Mouse (Mus musculus): ENCODE data around the gene Mllt11. TPM values are rescaled to one million over a fixed set of nuclear protein-coding genes. Genes with fewer than 3 reads are reported as not detected.

The Mllt11 gene
- polyA plus RNA-seq, 1 experiment from 2014 or later = 14.2 TPM

DNA sequence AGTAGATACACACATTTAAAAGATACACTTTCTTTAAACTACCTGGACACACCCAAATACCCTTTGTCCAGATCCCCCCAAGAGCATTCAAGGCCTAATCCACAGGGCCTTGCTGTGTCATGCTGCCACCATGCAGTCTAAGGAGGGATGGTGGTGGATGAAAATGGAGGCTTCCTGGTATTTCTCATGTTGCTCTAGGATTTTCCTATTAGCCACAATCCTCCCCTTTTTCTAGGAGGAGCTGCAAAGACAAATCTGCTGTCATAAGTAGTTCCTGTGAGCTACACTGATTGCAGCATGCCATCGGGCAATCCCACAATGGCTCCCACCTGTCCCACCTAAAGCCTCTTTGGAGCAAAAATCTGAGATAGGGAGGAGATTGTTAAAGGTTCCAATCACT is 4.8 kb downstream of the Mllt11 start:
- Histone ChIP-seq H3K9me3 (ENCODE audit: control insufficient read depth, low read length) (no peaks in the 10 kb centered on the region), H3K4me2 (ENCODE audit: low read length) (peak overlapping the region; percentile 77), H3K27ac (replicated peaks in 1 of 2; ENCODE audit: control insufficient read depth in 1 of 2, insufficient read depth in 1 of 2, low read depth in 2 of 2, low read length in 2 of 2) (no peak overlapping the region; a peak in 1 of 4 replicates), H3K4me3 (ENCODE audit: control insufficient read depth in 1 of 2, insufficient read depth in 1 of 2, low read depth in 1 of 2, low read length in 2 of 2) (peak overlapping the region; percentile 20 to 95; a peak in 3 of 4 replicates), H3K36me3 (ENCODE audit: control insufficient read depth, insufficient read depth, low read length) (peaks cover 28% of the 10 kb centered on the region), H3K9ac (ENCODE audit: low read length) (peak overlapping the region; percentile 97), H3K27me3 (ENCODE audit: control insufficient read depth, insufficient read depth, low read length) (no peaks in the 10 kb centered on the region), H3K4me1 (ENCODE audit: control insufficient read depth in 2 of 2, insufficient read depth in 2 of 2, low read length in 2 of 2) (peaks cover 18 to 44% of the 10 kb centered on the region in 2 experiments)
- ATAC-seq (ENCODE audit: insufficient number of reproducible peaks, insufficient read depth, low FRiP score, low read depth) = no peak
- 35% methylated on average over 1 of the region's 1 CpGs for WGBS

DNA sequence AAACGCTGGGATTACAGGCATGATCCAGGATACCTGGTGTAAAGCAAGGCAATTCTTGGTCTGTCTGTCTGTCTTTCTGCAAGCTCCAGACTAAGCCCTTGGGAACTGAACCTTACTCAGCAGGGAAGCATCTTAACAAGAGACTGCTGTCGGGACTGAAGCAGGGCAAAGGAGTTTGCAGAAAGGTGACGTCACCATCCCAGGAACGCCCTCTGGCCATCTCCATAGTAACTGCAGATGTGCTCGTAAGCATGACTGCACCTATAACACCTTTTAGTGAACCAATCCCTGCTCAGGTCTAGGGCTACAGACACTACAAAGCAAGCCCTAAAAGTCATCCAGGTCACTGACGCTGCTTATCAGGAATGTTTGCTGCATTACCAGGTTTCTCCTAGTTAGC is 7.7 kb downstream of the Mllt11 start:
- H3K27ac ChIP-seq (replicated peaks in 1 of 2; ENCODE audit: control insufficient read depth in 1 of 2, insufficient read depth in 1 of 2, low read depth in 2 of 2, low read length in 2 of 2) = no peak overlapping the region
- no peak overlapping the region for H3K4me2 ChIP-seq (ENCODE audit: low read length)
- no peak overlapping the region for H3K4me3 ChIP-seq (ENCODE audit: control insufficient read depth in 1 of 2, insufficient read depth in 1 of 2, low read depth in 1 of 2, low read length in 2 of 2)
- ATAC-seq (ENCODE audit: insufficient number of reproducible peaks, insufficient read depth, low FRiP score, low read depth) = no peak
- peak overlapping the region; percentile 28; the same call in 1 of the 2 replicates for H3K9ac ChIP-seq (ENCODE audit: low read length)
- H3K36me3 ChIP-seq (ENCODE audit: control insufficient read depth, insufficient read depth, low read length) = peaks cover 42% of the 10 kb centered on the region
- WGBS = 30% methylated on average over 6 of the region's 6 CpGs
- peaks cover 3 to 18% of the 10 kb centered on the region in 2 experiments for H3K4me1 ChIP-seq (ENCODE audit: control insufficient read depth in 2 of 2, insufficient read depth in 2 of 2, low read length in 2 of 2)
- no peaks in the 10 kb centered on the region for H3K9me3 ChIP-seq (ENCODE audit: control insufficient read depth, low read length)
- no peaks in the 10 kb centered on the region for H3K27me3 ChIP-seq (ENCODE audit: control insufficient read depth, insufficient read depth, low read length)

DNA sequence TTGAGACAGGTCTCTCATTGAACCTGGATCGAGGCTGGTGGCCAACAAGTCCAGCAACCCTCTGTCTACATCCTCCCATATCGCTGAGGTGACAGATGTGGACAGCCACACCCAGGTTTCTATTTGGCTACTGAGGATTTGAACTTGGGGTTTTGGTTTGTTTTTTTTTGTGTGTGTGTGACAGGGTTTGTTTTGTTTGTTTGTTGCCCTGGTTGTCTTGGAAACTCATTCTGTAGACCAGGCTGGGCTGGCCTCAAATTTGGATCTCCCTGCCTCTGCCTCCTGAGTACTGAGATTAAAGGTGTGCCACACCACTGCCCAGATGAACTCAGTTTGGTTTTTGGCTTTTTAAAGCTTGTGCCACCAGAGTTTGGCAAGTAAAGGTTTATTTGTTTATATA is 8.9 kb downstream of the Mllt11 start:
- Histone ChIP-seq H3K36me3 (ENCODE audit: control insufficient read depth, insufficient read depth, low read length) (peaks cover 45% of the 10 kb centered on the region), H3K9ac (ENCODE audit: low read length) (no peak overlapping the region), H3K27me3 (ENCODE audit: control insufficient read depth, insufficient read depth, low read length) (no peaks in the 10 kb centered on the region), H3K4me1 (ENCODE audit: control insufficient read depth in 2 of 2, insufficient read depth in 2 of 2, low read length in 2 of 2) (peaks cover 3 to 24% of the 10 kb centered on the region in 2 experiments), H3K4me2 (ENCODE audit: low read length) (no peak overlapping the region), H3K4me3 (ENCODE audit: control insufficient read depth in 1 of 2, insufficient read depth in 1 of 2, low read depth in 1 of 2, low read length in 2 of 2) (no peak overlapping the region), H3K27ac (replicated peaks in 1 of 2; ENCODE audit: control insufficient read depth in 1 of 2, insufficient read depth in 1 of 2, low read depth in 2 of 2, low read length in 2 of 2) (no peak overlapping the region), H3K9me3 (ENCODE audit: control insufficient read depth, low read length) (no peaks in the 10 kb centered on the region)
- no peak for ATAC-seq (ENCODE audit: insufficient number of reproducible peaks, insufficient read depth, low FRiP score, low read depth)
- 84% methylated on average over 2 of the region's 2 CpGs for WGBS

DNA sequence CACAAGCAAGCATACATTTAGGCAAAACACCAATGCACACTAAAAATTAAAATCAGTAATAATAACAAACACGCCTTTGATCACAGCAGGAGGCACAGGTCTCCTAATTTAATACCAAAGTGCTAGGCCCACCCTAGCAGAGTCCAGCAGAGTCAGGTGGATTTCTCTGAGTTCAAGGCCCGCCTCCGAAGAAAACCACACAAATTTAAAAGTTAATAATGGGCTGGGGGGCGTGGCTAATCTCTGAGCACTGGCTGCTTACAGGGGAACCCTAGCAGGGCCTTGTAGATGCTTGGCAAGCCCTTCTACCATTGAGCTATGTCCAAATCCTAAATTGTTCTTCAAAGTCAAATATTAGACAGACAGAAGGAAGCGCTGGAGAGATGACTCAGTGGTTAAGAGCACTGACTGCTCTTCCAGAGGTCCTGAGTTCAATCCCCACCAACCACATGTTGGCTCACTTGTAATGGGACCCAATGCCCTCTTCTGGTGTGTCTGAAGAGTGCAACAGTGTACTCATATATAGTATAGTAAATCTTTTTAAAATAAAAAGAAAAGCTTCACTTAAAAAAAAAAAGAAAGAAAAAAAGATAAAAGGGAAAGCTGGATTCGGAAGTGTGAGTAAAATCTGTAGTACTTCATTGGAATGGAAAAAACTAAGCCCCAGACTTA is 13.4 kb downstream of the Mllt11 start:
- Histone ChIP-seq H3K4me3 (ENCODE audit: control insufficient read depth in 1 of 2, insufficient read depth in 1 of 2, low read depth in 1 of 2, low read length in 2 of 2) (peak overlapping the region; percentile 85 to 96; a peak in 3 of 4 replicates), H3K9ac (ENCODE audit: low read length) (peak overlapping the region; percentile 97), H3K27me3 (ENCODE audit: control insufficient read depth, insufficient read depth, low read length) (no peaks in the 10 kb centered on the region), H3K4me1 (ENCODE audit: control insufficient read depth in 2 of 2, insufficient read depth in 2 of 2, low read length in 2 of 2) (peaks cover 0 to 14% of the 10 kb centered on the region in 2 experiments; a peak in 2 of 4 replicates), H3K4me2 (ENCODE audit: low read length) (peak overlapping the region; percentile 63), H3K27ac (replicated peaks in 1 of 2; ENCODE audit: control insufficient read depth in 1 of 2, insufficient read depth in 1 of 2, low read depth in 2 of 2, low read length in 2 of 2) (peak overlapping the region; percentile 99 to 100; a peak in 3 of 4 replicates), H3K9me3 (ENCODE audit: control insufficient read depth, low read length) (no peaks in the 10 kb centered on the region), H3K36me3 (ENCODE audit: control insufficient read depth, insufficient read depth, low read length) (peaks cover 58% of the 10 kb centered on the region)
- ATAC-seq (ENCODE audit: insufficient number of reproducible peaks, insufficient read depth, low FRiP score, low read depth) = no peak
- 75% methylated on average over 6 of the region's 6 CpGs for WGBS

DNA sequence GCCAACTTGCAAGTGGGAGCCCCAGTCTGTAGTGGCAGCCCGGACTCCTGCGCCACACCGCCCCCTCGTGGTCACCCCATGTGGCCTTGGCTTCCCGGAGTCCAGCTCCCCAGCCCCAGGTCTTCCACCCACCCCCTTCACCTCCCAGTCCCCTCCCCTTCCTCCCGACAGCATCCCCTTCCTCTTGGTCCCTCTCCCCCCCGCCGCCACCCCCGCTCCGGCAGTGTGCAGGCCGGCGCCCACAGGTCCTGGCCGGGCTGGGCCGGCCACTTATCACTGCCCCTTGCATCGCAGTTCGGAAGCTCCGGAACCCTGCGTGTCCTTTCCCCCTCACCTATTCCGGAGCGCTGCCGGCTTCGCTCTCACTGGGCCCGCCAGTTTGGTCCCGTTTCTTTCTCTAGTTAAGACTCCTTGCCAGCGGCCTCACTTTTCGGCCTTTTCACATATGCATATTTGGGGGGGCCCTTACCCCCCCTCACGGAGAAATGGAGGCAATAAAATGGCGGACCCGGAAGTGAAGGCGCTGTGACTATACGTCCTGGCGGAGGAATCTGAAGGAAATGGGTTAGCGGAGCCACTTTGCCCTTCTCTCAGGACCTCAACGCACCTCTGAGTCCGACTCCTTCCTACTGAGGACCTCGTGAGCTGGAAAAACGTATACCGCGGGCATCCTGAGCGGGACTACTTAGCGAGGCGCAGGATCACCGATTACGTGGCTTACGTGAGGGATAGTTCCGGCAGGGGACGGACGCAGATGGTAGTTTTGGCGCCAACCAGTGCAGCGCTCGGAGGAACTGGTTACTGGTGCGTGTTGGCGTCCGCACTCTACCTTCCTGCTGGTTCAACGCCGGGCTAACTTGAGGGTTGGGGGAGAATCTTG is 14.5 kb downstream of the Mllt11 start, which contains the start of gene Gabpb2:
Gene Gabpb2 (minus strand): TSS at position 662 of the 880 bp plus-strand sequence.
- Histone ChIP-seq H3K36me3 (ENCODE audit: control insufficient read depth, insufficient read depth, low read length) (peaks cover 51% of the 10 kb centered on the region), H3K9ac (ENCODE audit: low read length) (peak within 1 kb of the TSS; percentile 97), H3K27ac (replicated peaks in 1 of 2; ENCODE audit: control insufficient read depth in 1 of 2, insufficient read depth in 1 of 2, low read depth in 2 of 2, low read length in 2 of 2) (peak within 1 kb of the TSS; percentile 99 to 100), H3K4me3 (ENCODE audit: control insufficient read depth in 1 of 2, insufficient read depth in 1 of 2, low read depth in 1 of 2, low read length in 2 of 2) (peak within 1 kb of the TSS; percentile 85 to 96), H3K4me1 (ENCODE audit: control insufficient read depth in 2 of 2, insufficient read depth in 2 of 2, low read length in 2 of 2) (peaks cover 0 to 14% of the 10 kb centered on the region in 2 experiments; a peak in 2 of 4 replicates), H3K4me2 (ENCODE audit: low read length) (peak within 1 kb of the TSS; percentile 63), H3K9me3 (ENCODE audit: control insufficient read depth, low read length) (no peaks in the 10 kb centered on the region), H3K27me3 (ENCODE audit: control insufficient read depth, insufficient read depth, low read length) (no peaks in the 10 kb centered on the region)
- under 1% methylated on average over 56 of the region's 56 CpGs for WGBS
- ATAC-seq (ENCODE audit: insufficient number of reproducible peaks, insufficient read depth, low FRiP score, low read depth) = peak; percentile 91

DNA sequence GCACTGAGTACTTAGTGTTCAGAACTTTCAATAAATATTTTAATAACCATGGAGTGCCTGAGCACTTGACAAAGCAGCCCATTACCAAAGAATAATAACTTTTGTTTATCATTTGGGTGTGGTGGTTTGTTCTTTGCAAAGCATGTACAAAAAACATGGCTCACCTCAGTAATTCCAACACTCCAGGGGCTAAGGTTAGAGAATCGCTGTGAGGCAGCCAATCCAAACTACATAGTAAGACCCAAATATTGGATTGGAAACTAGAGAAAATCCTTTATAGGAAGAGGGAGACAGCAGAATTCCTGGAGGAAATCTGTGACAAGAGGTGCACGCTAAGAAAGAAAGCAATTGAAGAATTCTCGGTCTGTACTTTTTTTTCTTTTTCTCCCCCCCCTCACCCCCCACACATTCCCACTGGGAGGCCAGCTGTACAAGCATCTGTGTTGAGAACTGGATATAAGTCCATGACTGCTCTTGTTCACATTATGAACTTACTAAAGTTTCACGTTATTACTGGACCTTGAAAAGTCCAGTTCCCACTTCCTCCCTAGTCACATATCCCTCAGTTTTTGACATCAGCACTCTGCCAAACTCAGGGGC is 15.2 kb downstream of the Mllt11 start:
- ATAC-seq (ENCODE audit: insufficient number of reproducible peaks, insufficient read depth, low FRiP score, low read depth) = 0 out of 2 replicates have a peak, but pooled peaks have one; percentile 15
- H3K9ac ChIP-seq (ENCODE audit: low read length) = peak overlapping the region; percentile 97
- peak overlapping the region; percentile 63 for H3K4me2 ChIP-seq (ENCODE audit: low read length)
- no peaks in the 10 kb centered on the region for H3K9me3 ChIP-seq (ENCODE audit: control insufficient read depth, low read length)
- H3K27me3 ChIP-seq (ENCODE audit: control insufficient read depth, insufficient read depth, low read length) = no peaks in the 10 kb centered on the region
- 18% methylated on average over 4 of the region's 4 CpGs for WGBS
- peaks cover 50% of the 10 kb centered on the region for H3K36me3 ChIP-seq (ENCODE audit: control insufficient read depth, insufficient read depth, low read length)
- peak overlapping the region; percentile 85 to 96 for H3K4me3 ChIP-seq (ENCODE audit: control insufficient read depth in 1 of 2, insufficient read depth in 1 of 2, low read depth in 1 of 2, low read length in 2 of 2)
- peak overlapping the region; percentile 60 to 99 for H3K27ac ChIP-seq (replicated peaks in 1 of 2; ENCODE audit: control insufficient read depth in 1 of 2, insufficient read depth in 1 of 2, low read depth in 2 of 2, low read length in 2 of 2)
- peaks cover 0 to 14% of the 10 kb centered on the region in 2 experiments; a peak in 2 of 4 replicates for H3K4me1 ChIP-seq (ENCODE audit: control insufficient read depth in 2 of 2, insufficient read depth in 2 of 2, low read length in 2 of 2)

DNA sequence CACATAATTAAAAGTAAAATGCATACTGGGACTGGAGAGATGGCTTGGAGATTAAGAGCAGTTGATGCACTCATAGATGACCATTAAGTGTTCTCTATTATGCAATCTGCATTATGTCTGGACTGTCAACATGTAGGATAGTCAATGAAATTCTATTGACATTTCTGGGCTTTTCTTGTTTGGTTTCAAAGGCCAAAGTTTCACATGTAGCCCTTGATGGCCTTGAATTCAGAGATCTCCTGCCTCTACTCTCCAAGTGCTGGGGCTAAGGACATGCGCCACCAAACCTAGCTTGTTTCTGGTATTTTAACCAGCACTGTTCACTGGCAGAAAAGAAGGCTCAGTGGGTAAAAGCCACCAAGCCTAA is 18.4 kb downstream of the Mllt11 start:
- ATAC-seq (ENCODE audit: insufficient number of reproducible peaks, insufficient read depth, low FRiP score, low read depth) = no peak
- Histone ChIP-seq H3K27ac (replicated peaks in 1 of 2; ENCODE audit: control insufficient read depth in 1 of 2, insufficient read depth in 1 of 2, low read depth in 2 of 2, low read length in 2 of 2) (no peak overlapping the region), H3K27me3 (ENCODE audit: control insufficient read depth, insufficient read depth, low read length) (no peaks in the 10 kb centered on the region), H3K9me3 (ENCODE audit: control insufficient read depth, low read length) (no peaks in the 10 kb centered on the region), H3K4me2 (ENCODE audit: low read length) (no peak overlapping the region), H3K4me3 (ENCODE audit: control insufficient read depth in 1 of 2, insufficient read depth in 1 of 2, low read depth in 1 of 2, low read length in 2 of 2) (no peak overlapping the region), H3K36me3 (ENCODE audit: control insufficient read depth, insufficient read depth, low read length) (peaks cover 49% of the 10 kb centered on the region), H3K4me1 (ENCODE audit: control insufficient read depth in 2 of 2, insufficient read depth in 2 of 2, low read length in 2 of 2) (peaks cover 0 to 14% of the 10 kb centered on the region in 2 experiments; a peak in 2 of 4 replicates), H3K9ac (ENCODE audit: low read length) (no peak overlapping the region)
- 97% methylated on average over 1 of the region's 1 CpGs for WGBS
